Mouse (Mus musculus) thymus, postnatal 0 days (tissue): ENCODE measurements at regions not wholly inside any gene's neighbourhood (a gene's known extent, or its start where the extent isn't known, plus 50 kb on each side); places are given as distances from the start of the nearest gene placed in this dataset.

Source experiments
- DNase-seq: peaks from one replicate; pipeline ENCODE4 v3.0.0-alpha.2; 2015; ENCODE audit warnings: low spot score

DNA sequence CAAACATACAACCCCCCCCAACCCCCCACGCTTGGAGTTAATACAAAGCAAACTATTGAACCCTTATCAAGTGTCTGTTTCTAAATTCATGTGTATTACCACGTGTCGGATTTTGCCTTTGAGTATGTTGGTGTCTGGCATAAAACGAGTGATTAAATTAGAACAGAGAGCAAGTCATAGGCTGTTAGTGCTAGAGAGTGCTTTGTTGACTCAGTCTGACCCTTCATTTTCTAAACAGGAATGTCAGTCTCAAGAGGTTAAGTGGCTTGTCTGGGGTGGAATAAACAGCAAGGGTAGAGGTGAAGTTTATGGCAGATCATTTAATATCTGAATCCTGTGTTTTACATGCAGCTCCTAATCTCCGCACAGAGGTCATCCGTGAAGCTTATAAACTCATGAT, 104.1 kb downstream of the Uchl5 start:
- no peak for DNase-seq

DNA sequence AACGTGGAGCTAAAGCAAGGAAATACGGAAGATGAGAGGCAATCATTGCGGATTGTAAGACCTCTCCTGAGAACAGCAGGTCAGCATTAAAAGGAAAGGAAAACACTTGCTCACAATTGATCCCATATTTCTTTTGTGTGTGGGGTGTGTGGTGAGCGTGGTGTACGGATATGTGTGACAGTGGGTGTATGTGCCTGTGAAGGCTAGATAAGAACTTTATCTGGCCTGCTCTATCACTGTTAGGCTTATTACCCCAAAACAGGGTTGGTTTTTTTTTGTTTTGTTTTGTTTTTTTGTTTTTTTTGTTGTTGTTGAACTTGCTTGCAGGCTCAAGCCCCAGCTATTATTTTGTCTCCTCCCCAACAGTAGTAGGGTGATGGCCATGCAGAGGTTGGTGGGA, 102.5 kb downstream of the Uchl5 start:
- DNase-seq: no peak

DNA sequence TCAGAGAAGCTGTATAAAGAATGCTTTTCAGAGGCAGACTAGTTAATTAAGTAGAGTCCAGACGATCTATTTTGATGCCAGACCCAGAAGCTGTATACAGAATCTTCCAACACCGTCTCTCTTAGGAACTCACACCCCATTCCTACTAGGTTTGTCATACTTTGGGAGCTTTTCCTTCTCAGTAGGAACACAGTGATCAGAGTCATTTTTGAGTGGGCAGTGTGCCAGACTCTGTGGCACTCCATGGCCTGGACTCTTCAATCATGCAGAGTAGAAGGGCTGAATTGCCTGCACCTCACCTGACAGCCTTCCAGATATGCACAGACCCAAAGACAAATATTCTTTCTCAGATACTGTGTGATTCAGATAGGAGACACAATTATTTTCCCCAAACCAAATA, 101.2 kb downstream of the Uchl5 start:
- DNase-seq: no peak

DNA sequence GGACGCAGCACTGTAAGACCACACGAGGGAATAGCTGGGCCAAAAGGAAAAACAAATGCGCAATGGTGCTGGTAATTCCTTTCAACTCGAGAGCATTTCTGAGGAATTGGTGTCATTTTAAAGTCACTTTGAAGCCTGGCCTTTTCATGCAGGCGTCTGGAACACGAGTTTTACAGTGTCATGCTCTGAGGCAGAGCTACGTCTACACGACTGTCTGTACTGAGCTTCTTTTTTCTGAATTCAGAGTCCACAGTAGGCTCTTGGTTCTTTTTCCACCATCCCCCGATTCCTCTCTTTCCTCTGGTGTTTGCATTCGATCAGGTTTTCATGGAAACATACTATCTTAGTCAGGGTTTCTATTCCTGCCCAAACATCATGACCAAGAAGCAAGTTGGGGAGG, 83.2 kb downstream of the Uchl5 start:
- no peak for DNase-seq

DNA sequence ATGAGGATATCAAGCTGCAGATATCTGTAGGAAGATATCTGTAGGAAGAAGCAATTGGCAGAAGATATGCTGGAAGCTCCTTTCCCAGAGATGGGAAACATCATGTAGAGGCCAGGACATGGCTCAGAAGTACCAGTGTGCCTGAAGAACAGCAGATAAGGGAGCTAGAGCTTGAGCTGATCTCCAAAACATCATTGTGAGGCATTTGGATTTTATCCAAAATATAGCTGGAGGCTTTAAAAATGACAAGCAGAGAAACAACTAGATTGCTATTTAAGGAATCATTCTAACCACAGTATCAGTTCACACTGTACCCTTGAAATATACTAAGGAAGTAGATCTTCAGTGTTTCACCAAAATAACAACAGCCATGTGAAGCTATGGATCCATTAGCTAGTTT, 81.5 kb downstream of the Uchl5 start:
- DNase-seq: no peak
